Mouse (Mus musculus): ENCODE measurements around the gene Nfe2l2. TPM values are rescaled to one million over a fixed set of nuclear protein-coding genes. Genes with fewer than 3 reads are reported as not detected.

Gene Nfe2l2
- 117 TPM for polyA plus RNA-seq (2017; shearing (Covaris generic))

DNA sequence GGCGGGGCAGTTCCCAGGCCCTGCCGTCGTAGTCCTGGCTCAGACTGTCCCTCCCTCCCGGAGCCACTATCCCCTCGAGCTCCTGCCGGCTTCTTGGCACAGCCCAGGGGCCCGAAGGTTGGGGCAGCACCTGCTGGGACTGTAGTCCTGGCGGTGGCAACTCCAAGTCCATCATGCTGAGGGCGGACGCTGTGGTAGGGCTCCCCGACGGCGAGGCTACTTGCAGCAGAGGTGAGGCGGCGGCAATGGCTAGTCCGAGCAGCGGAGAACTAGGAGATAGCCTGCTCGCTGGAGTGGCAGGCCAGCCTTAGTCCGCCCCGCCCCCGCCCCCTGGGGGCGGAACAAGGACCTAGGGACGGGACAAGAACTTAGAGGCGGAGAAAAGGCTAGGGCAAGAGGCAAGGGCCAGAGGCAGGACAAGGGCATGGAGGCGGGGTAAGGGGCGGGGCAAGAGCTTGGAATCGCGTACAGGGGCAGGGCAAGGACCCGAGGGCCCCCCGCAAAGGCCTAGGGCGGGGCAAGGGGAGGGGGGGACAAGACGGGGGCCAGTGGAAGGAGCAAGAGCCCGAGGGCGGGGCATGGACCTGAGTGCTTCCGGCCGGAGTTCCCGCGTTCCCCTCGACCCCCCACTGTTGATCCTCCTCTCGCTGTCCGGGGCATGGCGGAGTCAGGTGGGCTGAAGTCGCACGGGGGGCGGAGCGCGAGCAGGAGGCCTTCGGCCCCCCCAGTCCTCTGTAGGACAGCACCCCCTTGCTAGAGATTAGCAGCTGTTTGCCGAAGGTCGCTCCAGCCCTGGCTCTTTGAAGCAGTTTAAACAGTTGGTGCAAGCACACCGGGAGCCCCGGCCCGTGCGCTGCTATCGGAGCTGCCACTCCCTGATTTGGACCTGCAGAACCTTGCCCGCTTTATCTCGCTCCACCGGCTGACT is at the start of gene Nfe2l2:
Nfe2l2 (minus strand) TSS at position 408 of the 928 bp plus-strand sequence.

DNA sequence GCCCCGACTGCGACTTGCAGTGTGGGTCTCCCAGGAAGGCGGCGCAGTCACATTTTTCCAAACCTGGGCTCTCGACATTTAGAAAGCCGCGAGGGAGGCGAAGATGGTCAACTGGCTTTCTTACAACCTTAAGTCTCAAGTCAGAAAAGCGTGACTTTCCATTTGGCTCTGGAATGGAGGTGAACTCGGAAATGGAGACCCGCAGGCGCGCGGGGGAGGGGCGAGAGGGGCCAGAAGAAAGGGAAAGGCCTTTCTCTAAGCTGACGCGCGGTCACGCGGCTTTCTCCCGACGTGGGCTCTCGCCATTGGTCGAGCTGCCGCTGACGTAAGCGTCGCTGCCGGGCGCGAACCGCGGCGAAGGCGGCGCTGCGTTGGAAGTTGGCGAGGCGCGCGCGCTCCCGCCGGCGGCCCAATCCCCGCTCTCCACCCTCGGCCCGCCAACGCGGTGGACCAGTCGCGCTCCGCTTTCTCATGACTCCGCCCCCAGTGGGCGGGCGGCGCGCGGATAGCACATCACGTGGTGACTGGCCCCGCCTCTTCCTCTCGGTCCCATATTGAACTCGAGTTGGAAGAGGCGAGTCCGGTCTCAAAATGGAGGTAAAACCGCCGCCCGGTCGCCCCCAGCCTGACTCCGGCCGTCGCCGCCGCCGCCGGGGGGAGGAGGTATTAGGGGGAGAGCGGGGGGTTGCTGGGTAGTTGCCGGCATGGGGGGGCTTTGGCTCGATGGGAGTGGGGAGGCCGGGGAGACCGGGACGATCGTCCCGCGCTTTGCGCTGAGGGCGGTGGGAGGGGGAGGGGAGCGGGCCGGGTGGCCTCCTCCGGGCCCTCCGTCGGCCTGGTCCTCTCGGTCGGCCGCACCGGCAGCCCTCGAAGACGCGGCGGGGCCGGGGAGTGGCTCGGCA is 45.5 kb downstream of the Nfe2l2 start, which contains the start of gene Hnrnpa3:
Hnrnpa3 (plus strand) TSS at position 535 of the 902 bp plus-strand sequence.

Other genes with a start within 250 kb of the Nfe2l2 start
- 135 TPM for gene Hnrnpa3, start 45.4 kb downstream of the Nfe2l2 start, polyA plus RNA-seq (2017; shearing (Covaris generic))
- gene Agps, start 127.5 kb upstream of the Nfe2l2 start, polyA plus RNA-seq (2017; shearing (Covaris generic)), result 62.3 TPM
- not detected for gene Ttc30b, start 233.9 kb upstream of the Nfe2l2 start, polyA plus RNA-seq (2017; shearing (Covaris generic))

Measured in effector memory CD4-positive, alpha-beta T cell, adult 7 months (primary cell).